Mouse (Mus musculus) embryonic facial prominence, embryonic 14.5 days (tissue): ENCODE results near the gene Serpine1. TPM values are rescaled to one million over a fixed set of nuclear protein-coding genes. Genes with fewer than 3 reads are reported as not detected.
A peak's percentile ranks its signal among the peaks of the same experiment; 100 is the strongest.

ENCODE experiments used
- ATAC-seq: fragments of 200-750 bp; cut with Nextera tagmentation; 2 replicates; pipeline ENCODE4 v1.8.0; 2017; ENCODE audit warnings: low read depth, moderate number of reproducible peaks, moderate TSS enrichment
- DNase-seq: peaks from one replicate; pipeline ENCODE4 v3.0.0-alpha.2; 2015; ENCODE audit warnings: low spot score
- H3K27ac ChIP-seq: fragments of 300-500 bp; sonication (generic); replicated peaks from 2 replicates; pipeline ENCODE4 v1.5.1; 2014; ENCODE audit warnings: low read depth, mild to moderate bottlenecking, low read length, moderate library complexity
- H3K27me3 ChIP-seq: fragments of 300-500 bp; sonication (generic); replicated peaks from 2 replicates; pipeline ENCODE4 v1.6.1; 2014; ENCODE audit warnings: low read length; ENCODE audit not compliant: control insufficient read depth, insufficient read depth
- H3K36me3 ChIP-seq: fragments of 300-500 bp; sonication (generic); 2 replicates; pipeline ENCODE4 v1.6.1; 2014; ENCODE audit warnings: low read length, mixed read lengths; ENCODE audit not compliant: control insufficient read depth, insufficient read depth
- H3K4me1 ChIP-seq: fragments of 300-500 bp; sonication (generic); 2 replicates; pipeline ENCODE4 v1.6.1; 2014; ENCODE audit warnings: antibody characterized with exemption, low read length; ENCODE audit not compliant: control insufficient read depth, insufficient read depth
- H3K4me2 ChIP-seq: fragments of 300-500 bp; sonication (generic); 2 replicates; pipeline ENCODE4 v1.6.1; 2014; ENCODE audit warnings: low read depth, mild to moderate bottlenecking, low read length, moderate library complexity, mixed read lengths
- H3K4me3 ChIP-seq: fragments of 300-500 bp; sonication (generic); 2 replicates; pipeline ENCODE4 v1.5.1; 2014; ENCODE audit warnings: low read depth, mild to moderate bottlenecking, low read length
- H3K9ac ChIP-seq: fragments of 300-500 bp; sonication (generic); 2 replicates; pipeline ENCODE4 v1.6.1; 2014; ENCODE audit warnings: low read depth, mild to moderate bottlenecking, low read length, moderate library complexity, mixed read lengths
- H3K9me3 ChIP-seq: fragments of 300-500 bp; sonication (generic); 2 replicates; pipeline ENCODE4 v1.6.1; 2016; ENCODE audit warnings: low read length; ENCODE audit not compliant: control insufficient read depth
- WGBS: fragments of 180-500 bp; shearing (Covaris S2); extraction: QIAGEN DNeasy Blood & Tissue Kit; methylation state at CpG from one replicate; pipeline ENCODE4 v1.1.7; 2014; 5-methylcytosine and 5-hydroxymethylcytosine counted together
- polyA plus RNA-seq: library from polyadenylated mRNA; unstranded; fragments of >200 nt; fragmentation: Nextera tagmentation; extraction: Ambion mirVana; gene quantifications from 2 replicates; pipeline ENCODE4 v1.2.1, GENCODE M21; 2014

The Serpine1 gene
- polyA plus RNA-seq, 1 experiment from 2014 or later: 0.50 TPM

GRCm38 (mm10) chr5:137045402-137046323, 26.4 kb downstream of the Serpine1 start, which contains the start of gene Ap1s1:
Ap1s1 (minus strand) TSS chr5:137046135.
- H3K27ac ChIP-seq: 0 out of 2 replicates have a peak within 1 kb of the TSS, but pooled peaks have one; percentile 11
- no peaks in the 10 kb centered on the region for H3K27me3 ChIP-seq
- ATAC-seq: peak; percentile 94
- peak; percentile 98 for DNase-seq
- H3K4me3 ChIP-seq: peak within 1 kb of the TSS; percentile 65
- no peaks in the 10 kb centered on the region; the same call in 1 of the 2 replicates for H3K4me1 ChIP-seq
- 2% methylated on average over 38 of the region's 48 CpGs for WGBS
- H3K9me3 ChIP-seq: no peaks in the 10 kb centered on the region
- H3K36me3 ChIP-seq: peaks cover 13% of the 10 kb centered on the region
- H3K4me2 ChIP-seq: peak within 1 kb of the TSS; percentile 80
- H3K9ac ChIP-seq: peak within 1 kb of the TSS; percentile 82

- Histone ChIP-seq H3K27ac (no peak overlapping the region), H3K9me3 (no peaks in the 10 kb centered on the region), H3K4me1 (no peaks in the 10 kb centered on the region; the same call in 1 of the 2 replicates), H3K36me3 (peaks cover 29% of the 10 kb centered on the region), H3K4me2 (no peak overlapping the region), H3K9ac (no peak overlapping the region), H3K27me3 (no peaks in the 10 kb centered on the region), H3K4me3 (no peak overlapping the region)
- ATAC-seq (no peak), DNase-seq (no peak)
- WGBS: 95% methylated on average over 7 of the region's 7 CpGs
Measured at GRCm38 (mm10) chr5:137043997-137044396, 28.1 kb downstream of the Serpine1 start.

GRCm38 (mm10) chr5:137041442-137041841, 30.6 kb downstream of the Serpine1 start:
- Histone ChIP-seq H3K4me3 (no peak overlapping the region), H3K4me1 (no peaks in the 10 kb centered on the region; the same call in 1 of the 2 replicates), H3K4me2 (no peak overlapping the region), H3K36me3 (peaks cover 53% of the 10 kb centered on the region), H3K27me3 (no peaks in the 10 kb centered on the region), H3K27ac (no peak overlapping the region), H3K9me3 (no peaks in the 10 kb centered on the region), H3K9ac (no peak overlapping the region)
- ATAC-seq (no peak), DNase-seq (no peak)
- 81% methylated on average over 10 of the region's 10 CpGs for WGBS

- no peak overlapping the region for H3K9ac ChIP-seq
- no peaks in the 10 kb centered on the region for H3K4me1 ChIP-seq
- H3K27ac ChIP-seq: no peak overlapping the region
- DNase-seq: no peak
- 94% methylated on average over 10 of the region's 10 CpGs for WGBS
- no peak overlapping the region for H3K4me3 ChIP-seq
- no peaks in the 10 kb centered on the region for H3K9me3 ChIP-seq
- peaks cover 63% of the 10 kb centered on the region for H3K36me3 ChIP-seq
- no peak overlapping the region for H3K4me2 ChIP-seq
- ATAC-seq: no peak
- H3K27me3 ChIP-seq: no peaks in the 10 kb centered on the region
Measured at GRCm38 (mm10) chr5:137039453-137039852, 32.6 kb downstream of the Serpine1 start.

GRCm38 (mm10) chr5:137036211-137036610, 35.9 kb downstream of the Serpine1 start:
- Histone ChIP-seq H3K4me1 (peaks cover 13% of the 10 kb centered on the region), H3K4me3 (no peak overlapping the region), H3K27ac (no peak overlapping the region), H3K9me3 (no peaks in the 10 kb centered on the region), H3K9ac (no peak overlapping the region), H3K36me3 (peaks cover 53% of the 10 kb centered on the region), H3K4me2 (no peak overlapping the region), H3K27me3 (peaks cover 10% of the 10 kb centered on the region)
- DNase-seq: no peak
- WGBS: 81% methylated on average over 13 of the region's 13 CpGs
- ATAC-seq: no peak

- peak; percentile 84 for ATAC-seq
- H3K4me3 ChIP-seq: peak overlapping the region; percentile 43
- no peaks in the 10 kb centered on the region for H3K9me3 ChIP-seq
- WGBS: under 1% methylated on average over 13 of the region's 49 CpGs
- H3K36me3 ChIP-seq: peaks cover 22% of the 10 kb centered on the region
- DNase-seq: peak; percentile 91
- peaks cover 15% of the 10 kb centered on the region for H3K4me1 ChIP-seq
- peak overlapping the region; percentile 30 for H3K9ac ChIP-seq
- peaks cover 45% of the 10 kb centered on the region for H3K27me3 ChIP-seq
- H3K4me2 ChIP-seq: peak overlapping the region; percentile 87
- H3K27ac ChIP-seq: no peak overlapping the region
Measured at GRCm38 (mm10) chr5:137032641-137033074, 39.4 kb downstream of the Serpine1 start.

GRCm38 (mm10) chr5:137032033-137032421, 40.0 kb downstream of the Serpine1 start:
- Histone ChIP-seq H3K36me3 (peaks cover 15% of the 10 kb centered on the region), H3K27me3 (peaks cover 51% of the 10 kb centered on the region), H3K9me3 (no peaks in the 10 kb centered on the region), H3K9ac (no peak overlapping the region; the same call in 1 of the 2 replicates), H3K4me2 (peak overlapping the region; percentile 87), H3K27ac (no peak overlapping the region), H3K4me1 (peaks cover 15% of the 10 kb centered on the region), H3K4me3 (peak overlapping the region; percentile 43)
- no peak for DNase-seq
- under 1% methylated on average over 31 of the region's 33 CpGs for whole genome bisulfite sequencing
- ATAC-seq: no peak

- peak; percentile 24 for DNase-seq
- H3K4me1 ChIP-seq: peaks cover 15% of the 10 kb centered on the region
- no peak for ATAC-seq
- H3K9ac ChIP-seq: no peak overlapping the region
- no peak overlapping the region for H3K27ac ChIP-seq
- peak overlapping the region; percentile 43 for H3K4me3 ChIP-seq
- no peaks in the 10 kb centered on the region for H3K9me3 ChIP-seq
- H3K4me2 ChIP-seq: peak overlapping the region; percentile 87
- peaks cover 9% of the 10 kb centered on the region for H3K36me3 ChIP-seq
- under 1% methylated on average over 66 of the region's 78 CpGs for WGBS
- H3K27me3 ChIP-seq: peaks cover 57% of the 10 kb centered on the region
Measured at GRCm38 (mm10) chr5:137031076-137032032, 40.7 kb downstream of the Serpine1 start.
